Mouse (Mus musculus) 416B (cell line): ENCODE measurements around the gene Susd6.
"Not testable (repeated sequence)": the region's sequence is repeated elsewhere in the genome, so short reads cannot be mapped to it uniquely, and the experiment has no call there.

Source experiments
- DNase-seq: peaks from one replicate; pipeline ENCODE4 v3.0.0; 2011; ENCODE audit warnings: low read depth

Susd6 gene

GRCm38 (mm10) chr12:80785597-80785996 is 4.7 kb upstream of the Susd6 start:
- DNase-seq, result no peak

- DNase-seq, result peak; percentile 33
Observed at GRCm38 (mm10) chr12:80786591-80786990, 3.7 kb upstream of the Susd6 start.

- DNase-seq, result no peak
Observed at GRCm38 (mm10) chr12:80787604-80788003, 2.7 kb upstream of the Susd6 start.

GRCm38 (mm10) chr12:80788188-80788587 is 2.1 kb upstream of the Susd6 start:
- no peak for DNase-seq

DNA sequence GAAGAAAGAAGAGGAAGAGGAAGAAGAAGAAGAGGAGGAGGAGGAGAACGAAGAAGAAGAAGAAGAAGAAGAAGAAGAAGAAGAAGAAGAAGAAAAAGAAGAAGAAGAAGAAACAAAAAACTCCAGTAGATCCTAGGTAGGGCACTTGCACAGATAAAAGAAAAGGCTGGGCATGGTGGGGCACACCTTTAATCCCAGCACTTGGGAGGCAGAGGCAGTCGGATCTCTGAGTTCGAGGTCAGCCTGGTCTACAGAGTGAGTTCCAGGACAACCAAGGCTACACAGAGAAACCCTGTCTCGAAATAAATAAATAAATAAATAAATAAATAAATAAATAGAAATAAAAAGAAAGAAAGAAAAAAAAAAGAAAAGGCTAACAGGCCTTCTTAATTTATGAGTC is 1.0 kb upstream of the Susd6 start:
- not testable (repeated sequence) for DNase-seq

- DNase-seq, result peak; percentile 64
Observed at GRCm38 (mm10) chr12:80790700-80791570, 625 bp downstream of the Susd6 start.

DNA sequence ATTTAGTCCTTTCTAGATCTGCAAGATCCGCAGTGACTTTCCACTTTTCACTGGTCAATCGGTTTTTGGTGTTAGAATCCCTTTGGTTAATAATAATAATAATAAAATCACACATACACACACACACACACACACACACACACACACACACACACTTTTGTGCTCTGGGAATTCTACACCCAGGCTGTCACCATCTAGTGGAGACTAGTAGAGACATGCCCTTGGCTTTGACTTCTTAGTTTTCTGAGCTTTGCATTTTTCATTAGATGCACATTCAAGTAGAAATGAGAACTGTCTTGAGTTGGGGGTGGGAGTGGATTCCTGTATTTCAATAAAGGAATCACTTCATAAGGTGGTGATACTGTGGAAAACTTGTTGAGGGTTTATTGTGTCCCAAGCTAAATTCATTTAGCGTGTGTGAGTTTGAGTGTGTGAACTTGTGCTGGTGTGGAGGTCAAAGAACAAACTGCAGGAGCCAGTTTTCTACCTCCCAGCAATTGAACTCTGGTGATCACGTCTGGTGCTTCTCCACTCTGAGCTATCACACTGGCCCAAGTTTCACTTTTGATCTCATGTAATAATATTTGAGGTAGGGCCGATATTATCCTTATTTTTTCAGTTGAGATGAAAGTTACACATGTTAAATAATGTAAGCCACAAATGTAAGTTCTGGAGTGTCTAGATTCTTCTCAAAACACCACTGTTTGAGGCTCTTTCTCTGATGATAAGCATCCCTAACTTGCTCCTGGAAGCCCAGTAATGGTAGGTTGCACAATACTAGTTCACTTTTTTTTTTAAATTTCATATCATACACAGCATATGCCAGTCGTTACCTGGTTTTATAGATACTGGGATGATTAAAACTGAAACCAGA is 1.5 kb downstream of the Susd6 start:
- DNase-seq, result peak; percentile 80

- DNase-seq, result peak; percentile 85
Observed at GRCm38 (mm10) chr12:80792867-80793266, 2.6 kb downstream of the Susd6 start.

- DNase-seq, result no peak
Observed at GRCm38 (mm10) chr12:80793535-80793934, 3.2 kb downstream of the Susd6 start.

DNA sequence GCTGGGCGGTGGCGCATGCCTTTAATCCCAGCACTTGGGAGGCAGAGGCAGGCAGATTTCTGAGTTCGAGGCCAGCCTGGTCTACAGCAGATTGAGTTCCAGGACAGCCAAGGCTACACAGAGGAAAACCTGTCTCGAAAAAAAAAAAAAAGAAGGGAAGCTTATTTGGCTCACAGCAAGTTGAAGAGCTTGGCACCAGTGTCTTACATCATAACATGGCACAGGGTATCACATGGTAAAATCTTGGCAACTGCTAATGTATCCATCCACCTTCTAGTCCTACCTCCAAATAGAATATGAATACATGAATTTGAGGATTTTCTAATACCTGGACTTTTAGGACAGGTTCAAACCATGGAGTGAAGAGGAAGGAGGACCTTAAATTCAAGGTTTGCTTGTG is 4.2 kb downstream of the Susd6 start:
- DNase-seq, result no peak

- DNase-seq, result peak; percentile 60
Observed at GRCm38 (mm10) chr12:80794935-80795785, 4.8 kb downstream of the Susd6 start.

DNA sequence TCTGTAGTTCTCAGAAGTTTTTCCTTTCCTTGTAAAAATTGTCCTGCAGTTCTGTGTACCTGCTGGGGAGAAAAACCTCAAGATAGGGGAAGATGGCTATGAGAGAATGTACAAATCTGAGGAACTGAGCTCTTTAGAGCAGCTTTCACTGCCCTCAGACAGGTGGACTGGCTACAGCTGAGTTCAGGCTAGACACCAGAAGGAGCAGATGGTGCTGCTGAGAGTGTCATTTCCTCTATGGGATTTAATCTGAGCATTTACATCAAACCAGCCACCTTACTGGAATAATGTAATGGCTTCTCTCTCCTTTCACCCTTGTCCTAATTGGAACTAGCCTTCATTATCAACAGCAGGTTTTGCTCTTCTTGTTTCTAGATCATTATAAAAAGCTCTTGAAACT is 8.0 kb downstream of the Susd6 start:
- no peak for DNase-seq

DNA sequence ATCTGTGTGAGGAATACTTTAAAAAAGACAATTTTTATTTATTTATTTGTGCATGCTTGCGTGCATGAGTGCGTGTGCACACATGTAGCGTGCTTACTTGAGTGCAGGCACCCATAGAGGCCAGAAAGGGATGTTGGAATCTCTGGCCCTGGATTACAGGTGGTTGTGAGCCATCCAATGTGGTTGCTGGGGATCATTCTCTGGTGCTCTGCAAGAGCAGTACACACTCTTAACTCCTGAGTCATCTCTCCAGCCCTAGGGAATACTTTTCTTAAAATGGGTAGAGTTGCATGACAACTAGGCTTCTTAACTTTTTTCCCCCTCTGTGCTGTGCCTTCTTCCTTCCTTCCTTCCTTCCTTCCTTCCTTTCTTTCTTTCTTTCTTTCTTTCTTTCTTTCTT is 9.8 kb downstream of the Susd6 start:
- DNase-seq, result no peak

DNA sequence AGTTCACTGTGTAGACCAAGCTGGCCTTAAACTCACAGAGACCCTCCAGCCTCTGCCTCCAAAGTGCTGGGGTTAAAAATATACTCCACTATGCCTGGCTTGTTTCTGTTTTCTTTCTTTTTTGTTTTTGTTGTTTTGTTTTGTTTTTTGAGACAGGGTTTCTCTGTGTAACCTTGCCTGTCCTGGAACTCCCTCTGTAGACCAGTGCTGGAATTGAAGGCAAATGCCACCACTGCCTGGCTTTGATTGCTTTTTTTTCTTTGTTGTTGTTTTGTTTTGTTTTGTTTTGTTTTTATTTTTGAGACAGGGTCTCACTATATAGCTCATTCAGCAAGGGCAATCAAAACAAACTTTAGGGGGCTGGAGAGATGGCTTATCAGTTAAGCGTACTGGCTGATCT is 11.1 kb downstream of the Susd6 start:
- DNase-seq, result no peak

DNA sequence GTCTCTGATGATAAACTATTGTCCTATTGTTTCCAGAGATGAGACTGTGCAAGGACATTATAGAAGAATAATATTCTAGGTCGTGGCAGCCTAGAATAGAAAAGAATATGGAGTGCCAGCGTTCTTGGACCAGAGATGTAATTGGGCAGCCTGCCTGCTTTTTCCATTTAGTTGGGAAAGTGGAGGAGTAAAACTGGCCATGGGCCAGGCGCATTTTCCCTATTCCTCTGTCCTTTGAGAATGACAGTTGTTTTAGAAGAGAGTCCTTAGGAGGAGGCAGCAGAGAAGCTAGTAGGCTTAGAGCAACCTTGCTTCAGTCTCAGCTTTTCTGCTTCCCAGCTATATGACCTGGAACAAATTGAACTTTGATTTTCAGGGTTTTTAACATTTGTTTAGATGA is 13.6 kb downstream of the Susd6 start:
- no peak for DNase-seq

DNA sequence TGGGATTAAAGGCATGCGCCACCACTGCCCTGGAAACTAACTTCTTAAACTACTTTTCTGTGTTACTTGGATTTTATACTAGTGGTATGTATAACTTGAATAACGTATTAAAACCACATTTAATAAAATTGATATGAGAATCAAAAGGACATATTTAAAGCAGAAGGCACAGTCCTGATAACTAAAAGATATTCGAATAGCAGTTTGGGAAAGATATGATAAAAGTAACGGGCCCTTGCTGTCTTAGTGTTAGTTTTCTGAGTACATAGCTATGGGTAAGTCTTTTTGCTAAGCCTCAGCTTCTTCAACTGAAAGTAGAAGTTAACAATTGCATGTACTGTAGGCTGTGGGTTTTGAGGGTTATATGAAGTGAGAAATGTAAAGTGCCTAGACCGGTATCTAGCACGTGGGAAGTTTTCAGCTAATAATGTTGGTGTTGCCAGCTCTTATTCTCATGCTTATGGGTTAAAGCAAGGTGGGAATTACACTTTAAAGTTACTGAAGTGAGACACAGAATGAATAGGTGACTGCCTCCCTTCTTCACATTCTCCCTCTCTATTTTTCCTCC is 14.6 kb downstream of the Susd6 start:
- DNase-seq, result no peak

DNA sequence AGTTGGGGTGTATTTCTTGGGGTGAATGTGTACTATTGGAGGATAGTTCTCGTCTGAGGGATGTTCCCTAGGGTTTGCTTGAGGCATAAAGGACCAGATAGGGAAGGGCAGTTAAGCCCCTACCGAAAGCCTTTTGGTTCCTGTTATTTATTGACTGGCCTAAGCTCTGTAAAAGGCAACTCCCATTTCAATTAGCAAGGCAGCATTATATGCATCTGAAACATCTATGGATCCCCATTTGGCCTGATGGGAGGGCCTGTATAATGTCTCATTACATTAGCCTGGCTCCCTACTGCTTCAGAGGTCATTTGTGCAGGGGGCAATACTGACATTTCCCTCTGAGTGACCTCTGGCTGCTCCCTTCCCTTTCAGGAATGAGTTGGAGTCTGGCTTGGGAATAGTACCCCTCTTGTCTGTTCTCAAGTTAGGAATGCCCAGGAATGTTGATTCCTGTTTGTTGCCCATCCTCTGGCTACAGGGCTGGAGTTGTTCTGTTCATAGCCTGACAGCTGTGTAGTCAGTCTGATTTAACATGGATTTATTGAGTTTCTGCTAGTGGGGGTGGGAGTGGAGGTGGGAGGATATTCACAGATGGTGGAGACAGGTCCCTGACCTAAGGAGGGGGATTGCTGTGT is 17.3 kb downstream of the Susd6 start:
- no peak for DNase-seq

DNA sequence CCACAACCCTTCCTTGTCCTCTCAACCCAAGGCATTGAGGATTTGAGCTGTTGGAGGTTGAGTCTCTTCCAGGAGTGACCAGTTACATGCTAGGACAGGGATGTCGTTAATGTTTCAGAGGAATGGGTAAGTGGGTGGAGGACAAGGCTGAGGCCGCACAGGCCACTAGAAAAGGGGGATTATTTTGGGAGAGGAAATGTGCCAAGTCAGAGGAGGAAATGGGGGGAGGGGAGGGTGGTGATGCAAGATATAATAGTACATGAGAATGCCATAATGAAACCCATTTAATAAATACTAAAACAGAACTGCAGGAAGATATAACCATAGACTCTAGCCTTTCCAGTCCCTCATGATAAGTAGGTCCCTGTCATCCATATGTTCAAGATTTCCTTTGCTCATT is 19.7 kb downstream of the Susd6 start:
- DNase-seq, result peak; percentile 53

GRCm38 (mm10) chr12:80811646-80812509 is 21.6 kb downstream of the Susd6 start:
- peak; percentile 64 for DNase-seq

GRCm38 (mm10) chr12:80812510-80812820 is 22.2 kb downstream of the Susd6 start:
- DNase-seq, result peak; percentile 68
